Mouse (Mus musculus) left cerebral cortex, postnatal 14 days (tissue): ENCODE data around the gene Alg12. TPM values are rescaled to one million over a fixed set of nuclear protein-coding genes. Genes with fewer than 3 reads are reported as not detected.
A peak's percentile ranks its signal among the peaks of the same experiment; 100 is the strongest.

ENCODE experiments used
- DNase-seq, 2 experiments: peaks; one replicate each; pipeline ENCODE4 v3.0.0; 2021 to 2022; ENCODE audit warnings: low spot score in 2 of 2, mixed read lengths in 1 of 2
- intact Hi-C: fragments of 180-260 bp; cut with DNase I; formaldehyde crosslinking; loops from one replicate; pipeline ENCODE4 v1.15.1; 2025
- long read RNA-seq, 2 experiments: library from polyadenylated mRNA; stranded (forward); transcript quantifications; one replicate each; pipeline ENCODE4 v2.0.0; 2021
- total RNA-seq, 2 experiments: library from RNA; stranded (reverse); gene quantifications; 2 replicates each; pipeline ENCODE4 v1.2.3; 2021

Gene Alg12
- total RNA-seq, result 10 to 100 TPM; 10.3 to 12.3 TPM
- long read RNA-seq, experiment 1, transcript Alg12-204 (10 exons, 2,130 nt), result major isoform, 5 of 12 reads
- long read RNA-seq, experiment 1, partial matches to known transcripts, result 1 of 12 reads
- long read RNA-seq, experiment 1, other reads (novel, unspliced or antisense), result 5 of 12 reads
- long read RNA-seq, experiment 2, transcript Alg12-204 (10 exons, 2,130 nt), result major isoform, 6 of 11 reads
- long read RNA-seq, experiment 2, partial matches to known transcripts, result 0 of 11 reads
- long read RNA-seq, experiment 2, other reads (novel, unspliced or antisense), result 4 of 11 reads

GRCm38 (mm10) chr15:88819026-88819905, at the start of gene Alg12, which contains the start of gene Creld2:
Gene Alg12 (minus strand): TSS chr15:88819318.
Gene Creld2 (plus strand): TSS chr15:88819646.
- DNase-seq, result peak; percentile 100
- intact Hi-C loops, result loop anchor here (10.0 kb wide), 1 partner anchor 54 kb away; no protein-coding TSS in a partner anchor

DNA sequence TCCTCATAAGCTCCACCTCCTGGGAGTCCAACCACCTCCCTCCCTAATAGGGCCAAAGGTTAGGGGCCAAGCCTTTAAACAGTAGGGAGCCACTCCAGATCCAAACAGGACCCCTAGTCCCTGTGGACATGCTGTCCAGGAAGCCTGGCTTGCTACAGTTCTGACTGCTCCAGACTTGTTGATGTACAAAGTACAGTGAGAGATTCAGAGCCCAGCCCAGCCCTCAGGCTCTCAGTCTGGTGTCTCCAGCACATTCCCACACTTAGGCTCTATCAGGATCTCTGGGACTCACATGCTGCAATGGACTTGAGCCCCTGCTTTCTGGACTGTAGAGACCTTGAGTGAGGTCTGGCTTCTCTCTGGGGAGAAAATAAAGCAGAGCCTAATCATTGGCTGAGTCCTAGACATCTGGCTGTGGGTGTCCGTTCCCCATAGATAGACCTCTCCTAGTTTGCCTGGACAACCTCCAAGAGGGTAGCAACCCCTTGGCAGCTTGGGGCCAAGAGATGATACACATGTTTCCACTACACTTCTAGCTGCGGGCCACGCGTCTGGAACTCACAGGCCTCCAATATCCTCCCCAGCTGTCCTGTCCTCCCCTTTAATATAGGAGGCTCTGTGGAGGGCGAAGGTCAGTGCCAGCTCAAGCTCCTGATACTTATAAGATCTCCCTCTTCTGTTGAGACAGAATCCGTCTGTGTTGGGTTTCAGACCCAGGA, 49.1 kb upstream of the Alg12 start:
- intact Hi-C loops, result no loop called here
- DNase-seq, result no peak

DNA sequence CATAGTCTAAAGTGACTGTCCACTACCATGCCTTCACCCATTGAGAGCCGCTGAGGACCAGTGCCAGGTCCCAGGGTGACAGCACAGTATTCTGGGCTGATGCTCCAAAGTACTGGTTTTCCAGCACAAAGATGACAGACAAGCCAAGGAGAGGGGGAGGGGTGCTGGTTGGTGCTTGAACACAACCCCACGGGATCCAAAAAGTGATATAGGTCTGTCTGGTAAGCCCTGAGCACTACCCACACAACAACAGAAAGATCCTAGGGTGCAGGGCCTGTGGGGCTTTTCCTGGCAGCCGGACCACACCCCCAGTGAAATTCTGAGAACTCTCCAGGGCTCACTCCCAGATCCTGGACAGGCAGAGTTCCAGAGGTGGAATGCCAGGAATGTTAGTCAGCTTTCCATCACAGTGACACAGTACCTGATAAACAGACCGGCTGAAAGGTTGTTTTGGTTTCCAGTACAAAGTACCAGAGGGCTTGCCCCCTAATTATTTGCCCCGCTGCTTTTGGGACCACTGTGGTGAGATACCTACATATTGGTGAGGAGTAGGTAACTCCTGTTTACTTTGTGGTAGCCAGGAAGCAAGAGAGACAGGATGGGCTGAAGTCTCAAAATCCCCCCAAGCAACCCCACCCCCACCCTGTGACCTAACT, 48.4 kb upstream of the Alg12 start:
- intact Hi-C loops, result no loop called here
- DNase-seq, result no peak

- no peak for DNase-seq
- intact Hi-C loops, result no loop called here
Observed at GRCm38 (mm10) chr15:88866934-88867356, 47.8 kb upstream of the Alg12 start.

GRCm38 (mm10) chr15:88865888-88866695, 47.0 kb upstream of the Alg12 start:
- DNase-seq, result no peak
- intact Hi-C loops, result no loop called here

GRCm38 (mm10) chr15:88865061-88865460, 45.9 kb upstream of the Alg12 start:
- intact Hi-C loops, result no loop called here
- DNase-seq, result no peak

GRCm38 (mm10) chr15:88864270-88865030, 45.3 kb upstream of the Alg12 start:
- intact Hi-C loops, result loop anchor here (5.0 kb wide), 1 partner anchor 37 kb away; no protein-coding TSS in a partner anchor
- DNase-seq, result peak in 1 of 2 experiments; percentile 51

DNA sequence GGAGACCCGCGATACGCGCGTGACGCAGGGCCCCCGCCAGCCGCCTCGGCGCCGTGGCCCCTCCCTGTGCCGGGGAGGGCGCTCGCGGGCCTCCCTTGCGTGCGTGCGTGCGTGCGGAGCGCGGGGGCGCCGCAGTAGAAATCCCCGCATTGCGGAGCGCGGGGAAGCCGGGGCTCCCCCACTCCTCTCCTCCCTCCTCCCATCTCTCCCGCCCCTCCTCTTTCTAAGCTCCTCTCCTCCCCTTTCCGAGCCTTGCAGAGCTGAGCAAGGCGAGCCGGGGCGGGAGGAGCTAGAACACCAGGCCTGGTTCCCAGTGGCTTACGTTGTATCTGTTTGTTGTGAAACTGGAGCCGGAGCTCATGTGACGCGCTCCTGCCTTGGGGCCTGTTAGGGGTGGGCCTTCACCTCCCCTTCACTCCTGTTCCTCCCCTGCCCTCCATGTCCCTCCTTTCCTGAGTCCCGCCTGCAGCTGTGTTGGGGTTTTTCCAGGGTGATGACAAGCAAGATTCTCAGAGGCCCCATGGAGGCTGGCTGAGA, 44.6 kb upstream of the Alg12 start:
- intact Hi-C loops, result loop anchor here (5.0 kb wide), 1 partner anchor 36 kb away; no protein-coding TSS in a partner anchor
- peak; percentile 87 to 93 for DNase-seq

- intact Hi-C loops, result loop anchor here (5.0 kb wide), 1 partner anchor 36 kb away; no protein-coding TSS in a partner anchor
- peak; percentile 55 to 60 for DNase-seq
Observed at GRCm38 (mm10) chr15:88862881-88863694, 44.0 kb upstream of the Alg12 start.

DNA sequence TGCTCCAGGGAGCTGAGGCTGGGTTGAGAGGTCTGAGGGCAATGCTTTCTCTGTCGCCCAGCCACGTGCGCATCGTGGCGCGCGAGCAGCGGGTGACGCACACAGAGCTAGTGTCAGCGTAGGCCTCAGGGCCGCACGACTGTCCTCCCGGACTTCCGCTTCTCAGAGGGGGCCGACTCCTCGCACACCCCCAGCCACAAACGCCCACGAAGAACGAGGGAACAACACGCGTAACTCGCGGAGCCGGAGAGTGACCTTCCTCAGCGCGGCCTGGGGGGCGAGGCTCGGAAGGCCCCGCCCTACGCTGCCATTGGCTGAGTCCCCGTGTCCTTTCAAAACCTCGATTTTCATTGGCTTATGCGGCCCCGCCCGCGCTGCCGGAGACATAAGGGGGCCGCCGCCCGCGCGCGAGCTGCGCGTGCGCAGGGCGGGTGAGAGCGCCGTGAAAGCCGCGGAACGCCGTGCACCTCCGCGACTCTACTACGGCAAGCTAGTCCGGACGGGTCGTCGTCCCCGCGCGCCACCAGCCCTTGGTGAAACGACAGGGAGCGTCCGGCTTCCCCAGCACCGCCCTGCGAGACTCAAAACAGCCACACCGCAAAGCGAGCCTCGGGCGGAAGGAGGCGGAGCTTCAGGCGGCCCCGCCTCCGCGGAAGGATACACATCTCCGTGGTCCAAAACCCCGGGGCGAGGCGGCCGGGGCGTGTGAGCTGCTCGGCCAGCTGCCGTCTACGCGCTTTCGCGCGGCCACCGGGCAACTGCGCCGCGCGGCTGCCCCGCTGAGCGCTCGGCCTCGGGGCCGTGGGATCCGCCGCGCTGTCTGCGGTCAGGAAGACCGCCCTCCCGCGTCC, 42.9 kb upstream of the Alg12 start, which contains the start of gene Pim3:
Gene Pim3 (plus strand): TSS at position 415 of the 851 bp plus-strand sequence.
- intact Hi-C loops, result loop anchor here (5.0 kb wide), 1 partner anchor 35 kb away; no protein-coding TSS in a partner anchor

DNA sequence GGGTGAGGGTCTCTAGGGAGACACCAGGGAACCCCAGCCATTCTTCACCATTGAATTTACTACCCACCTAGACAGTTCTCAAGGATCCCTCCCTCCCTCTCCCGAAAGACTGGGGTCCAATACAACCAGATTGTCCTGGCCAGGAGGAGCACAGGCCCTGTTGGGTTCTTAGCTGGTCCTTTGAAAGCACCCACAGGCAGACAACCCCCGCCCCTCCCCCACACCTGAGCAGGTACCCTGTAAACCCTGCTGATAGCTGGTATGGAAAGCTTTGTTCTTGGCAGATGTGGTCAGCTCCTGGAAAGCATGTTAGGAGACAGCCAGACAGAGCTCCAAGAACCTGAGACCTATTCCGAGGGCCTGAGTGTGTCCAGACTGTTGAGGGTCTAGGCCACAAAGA, 41.7 kb upstream of the Alg12 start:
- intact Hi-C loops, result loop anchor here (5.0 kb wide), 1 partner anchor 33 kb away; no protein-coding TSS in a partner anchor
- DNase-seq, result no peak

More for the DNA sequence above, 42.9 kb upstream of the Alg12 start, which contains the start of gene Pim3:
- peak; percentile 97 to 98 for DNase-seq

DNA sequence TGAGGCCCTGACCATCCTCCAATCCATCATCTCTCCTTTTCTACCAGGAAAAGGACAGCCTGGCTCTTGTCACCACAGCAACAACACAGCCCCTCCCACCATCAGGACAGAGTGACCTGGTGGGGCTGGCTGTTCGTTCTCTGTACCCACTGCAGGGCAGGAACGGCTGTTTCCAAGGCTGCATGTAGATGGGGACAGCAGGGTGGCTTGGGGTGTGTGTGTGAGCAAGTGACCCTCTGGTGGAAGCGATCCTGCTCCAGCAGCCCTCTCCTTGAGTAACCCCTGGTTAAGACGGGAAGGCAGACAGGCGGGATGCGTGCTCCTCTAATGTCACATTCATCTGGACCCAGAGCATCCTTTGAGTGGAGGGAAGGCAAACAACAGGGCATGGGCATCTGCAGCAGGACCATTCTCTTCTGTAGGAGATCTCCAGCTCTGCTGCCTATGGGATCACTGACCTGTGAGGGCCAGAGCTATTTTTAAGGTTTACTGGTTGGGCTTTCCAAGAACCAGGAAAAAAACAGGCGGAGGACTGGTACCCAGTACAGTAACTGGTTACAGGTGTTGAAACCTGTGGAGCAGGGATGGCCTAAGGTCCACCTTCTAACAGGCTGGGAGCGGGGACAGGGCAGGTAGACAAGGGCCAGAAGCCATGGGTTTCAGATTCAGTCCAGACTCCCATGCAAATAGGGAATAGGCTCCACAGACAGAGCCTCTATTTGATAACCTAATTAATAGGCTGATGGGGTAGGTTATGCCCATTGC, 40.3 kb upstream of the Alg12 start:
- intact Hi-C loops, result no loop called here
- DNase-seq, result no peak

DNA sequence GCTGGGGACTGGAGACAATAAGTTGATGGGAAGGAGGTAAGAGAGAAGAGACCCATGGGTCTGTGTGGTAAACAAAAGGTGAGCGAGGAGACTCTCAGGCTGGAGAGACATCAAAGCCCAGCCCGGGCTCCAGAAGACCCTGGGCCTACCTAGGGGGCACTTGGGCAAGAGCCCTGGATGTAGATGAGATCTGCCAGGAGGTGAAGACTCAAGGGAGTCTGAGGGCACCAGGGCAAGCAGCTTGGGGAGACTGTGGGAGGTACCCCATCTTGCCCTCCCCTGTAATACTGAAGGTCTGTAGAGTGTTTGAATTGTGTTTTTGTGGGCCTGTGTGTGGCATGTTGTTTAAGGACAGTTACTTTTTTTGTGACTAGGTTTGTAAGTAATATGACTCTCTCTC, 39.6 kb upstream of the Alg12 start:
- no peak for DNase-seq
- intact Hi-C loops, result no loop called here

DNA sequence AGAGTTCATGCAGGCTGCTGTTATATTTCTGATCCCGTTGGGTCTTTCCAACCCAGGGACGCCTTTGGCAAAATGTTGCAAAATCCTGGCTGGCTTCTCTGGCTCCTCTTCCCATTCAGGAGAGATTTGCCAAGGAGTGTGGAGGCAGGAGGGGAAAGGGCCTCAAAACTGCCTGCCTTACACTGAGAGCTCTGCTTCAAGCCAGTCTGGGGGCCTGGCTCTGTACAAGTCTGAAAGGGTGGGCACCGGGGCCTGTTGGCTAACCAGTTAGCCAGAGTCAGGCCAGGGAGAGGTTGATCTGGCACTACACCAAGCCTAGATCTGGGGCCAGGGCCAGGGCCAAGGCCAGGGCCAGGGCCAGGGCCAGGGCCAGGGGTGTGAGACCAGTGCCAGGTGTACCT, 39.0 kb upstream of the Alg12 start:
- intact Hi-C loops, result no loop called here
- DNase-seq, result no peak

DNA sequence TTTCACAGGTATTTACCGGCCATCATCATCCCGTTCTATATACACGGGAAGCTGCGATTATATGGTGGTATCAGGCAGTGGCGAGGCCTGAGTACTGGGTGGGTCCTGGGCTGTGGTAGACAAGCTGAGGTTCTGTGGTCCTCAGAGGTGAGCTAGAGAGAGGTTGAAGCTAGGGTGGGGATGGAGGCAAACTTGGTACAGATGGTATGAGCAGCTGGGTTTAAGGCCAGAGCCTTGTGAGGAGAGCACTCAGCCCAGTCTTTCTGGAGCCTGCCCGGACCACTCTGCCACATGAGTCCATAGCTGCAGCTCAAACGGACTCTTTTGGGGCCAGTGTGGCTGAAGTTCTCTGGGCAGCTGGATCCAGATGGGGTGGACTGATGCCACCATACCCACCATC, 38.2 kb upstream of the Alg12 start:
- intact Hi-C loops, result no loop called here
- no peak for DNase-seq
